Mouse (Mus musculus): Measurements from ENCODE around the gene Tnik.

Tnik gene

GRCm38 (mm10) chr3:28263002-28263947 lies at the start of gene Tnik:
Gene Tnik (plus strand): TSS chr3:28263214.
- CTCF ChIA-PET = no interaction called here

- CTCF ChIA-PET = no interaction called here
These were observed 48.1 kb upstream of the Tnik start for GRCm38 (mm10) chr3:28214886-28215311.

GRCm38 (mm10) chr3:28217001-28217400 lies 46.0 kb upstream of the Tnik start:
- CTCF ChIA-PET = no interaction called here

- CTCF ChIA-PET = no interaction called here
These were observed 43.5 kb upstream of the Tnik start for GRCm38 (mm10) chr3:28219533-28219932.

GRCm38 (mm10) chr3:28219964-28220363 lies 43.0 kb upstream of the Tnik start:
- CTCF ChIA-PET = no interaction called here

GRCm38 (mm10) chr3:28224437-28225356 lies 38.3 kb upstream of the Tnik start:
- CTCF ChIA-PET = no interaction called here

- CTCF ChIA-PET = no interaction called here
These were observed 37.6 kb upstream of the Tnik start for GRCm38 (mm10) chr3:28225357-28225905.

GRCm38 (mm10) chr3:28226181-28226580 lies 36.8 kb upstream of the Tnik start:
- CTCF ChIA-PET = no interaction called here

- CTCF ChIA-PET = no interaction called here
These were observed 34.1 kb upstream of the Tnik start for GRCm38 (mm10) chr3:28228930-28229329.

GRCm38 (mm10) chr3:28229503-28229902 lies 33.5 kb upstream of the Tnik start:
- CTCF ChIA-PET = no interaction called here

GRCm38 (mm10) chr3:28232885-28233284 lies 30.1 kb upstream of the Tnik start:
- CTCF ChIA-PET = no interaction called here

GRCm38 (mm10) chr3:28234179-28234578 lies 28.8 kb upstream of the Tnik start:
- CTCF ChIA-PET = no interaction called here

- CTCF ChIA-PET = no interaction called here
These were observed 26.3 kb upstream of the Tnik start for GRCm38 (mm10) chr3:28236689-28237088.

- CTCF ChIA-PET = no interaction called here
These were observed 24.9 kb upstream of the Tnik start for GRCm38 (mm10) chr3:28238136-28238535.

GRCm38 (mm10) chr3:28242561-28242960 lies 20.5 kb upstream of the Tnik start:
- CTCF ChIA-PET = no interaction called here

GRCm38 (mm10) chr3:28244244-28244890 lies 18.6 kb upstream of the Tnik start:
- CTCF ChIA-PET = no interaction called here

- CTCF ChIA-PET = interaction anchor here (0.6 kb wide), 1 partner anchor 7 kb away, joined by 5 read pairs; no protein-coding TSS in a partner anchor
These were observed 14.6 kb upstream of the Tnik start for GRCm38 (mm10) chr3:28248255-28248957.

- CTCF ChIA-PET = interaction anchor here (0.6 kb wide), 1 partner anchor 8 kb away, joined by 5 read pairs; no protein-coding TSS in a partner anchor
These were observed 7.3 kb upstream of the Tnik start for GRCm38 (mm10) chr3:28255711-28256110.

GRCm38 (mm10) chr3:28262371-28263001 lies 528 bp upstream of the Tnik start:
- CTCF ChIA-PET = no interaction called here
